8 mouse cellular contexts compared by ENCODE assay signal in genomic region chr11:50587787-50588186, GRCm38 (mm10). TPM values are rescaled to one million over a fixed set of nuclear protein-coding genes. Genes with fewer than 3 reads are reported as not detected.
DNase-seq lines count a peak whose midpoint lies in the region; ATAC-seq and TF ChIP-seq lines count a peak whose summit lies in the region.

No protein-coding gene starts in this region.

- TF ChIP-seq EP300 in liver, postnatal 0 days (IDR thresholded peaks at IDR 0.05; ENCODE audit: low read depth) = no peak

- TF ChIP-seq CTCF in liver, postnatal 0 days (IDR thresholded peaks at IDR 0.05; ENCODE audit: low read depth) = peak; percentile 68
- peak; percentile 60; the same call in 1 of the 2 replicates for TF ChIP-seq CTCF in spleen, adult 2 months (IDR thresholded peaks at IDR 0.05; ENCODE audit: extremely low read depth, insufficient read depth, insufficient read length, insufficient replicate concordance)

- no peak overlapping the region for H3K27ac ChIP-seq in liver, postnatal 0 days (ENCODE audit: low read depth)
- no peak overlapping the region for H3K27ac ChIP-seq in spleen, adult 2 months (ENCODE audit: insufficient read depth, low read length)

- no peak overlapping the region for H3K9ac ChIP-seq in liver, postnatal 0 days (replicated peaks)

- no peak for TF ChIP-seq POLR2A in spleen, adult 2 months (IDR thresholded peaks at IDR 0.05; ENCODE audit: low read depth, low read length)

- H3K9me3 ChIP-seq in liver, postnatal 0 days (ENCODE audit: low read length) = peaks cover 2% of the 10 kb centered on the region; the same call in 1 of the 2 replicates

- H3K4me3 ChIP-seq in liver, postnatal 0 days (ENCODE audit: low read depth, low read length) = no peak overlapping the region
- no peak overlapping the region for H3K4me3 ChIP-seq in spleen, adult 2 months (ENCODE audit: extremely low read depth, insufficient read depth, insufficient read length)

- WGBS in liver, postnatal 0 days (ENCODE audit: insufficient replicate concordance) = 18% methylated on average over 3 of the region's 3 CpGs
- WGBS in spleen, adult 2 months = 13% methylated on average over 3 of the region's 3 CpGs

- peak; percentile 45 to 59 for DNase-seq in cerebellum, adult 18-20 months
- no peak for DNase-seq in cerebellum, adult 11-12 months
- DNase-seq in right cerebral cortex, adult 2 months (ENCODE audit: low spot score in 2 of 2) = peak; percentile 49 to 69
- no peak for DNase-seq in right cerebral cortex, adult 18-20 months
- DNase-seq in cerebellum, postnatal 25 days = peak; percentile 68 to 80
- DNase-seq in kidney, adult 18-20 months = peak; percentile 56
- peak; percentile 47 for DNase-seq in liver, postnatal 0 days
- DNase-seq in spleen, adult 2 months (ENCODE audit: low read depth in 1 of 2, low spot score in 2 of 2) = peak in 1 of 2 experiments; percentile 50

- H3K36me3 ChIP-seq in liver, postnatal 0 days (replicated peaks; ENCODE audit: insufficient read depth, low read length) = no peaks in the 10 kb centered on the region
- H3K36me3 ChIP-seq in spleen, adult 2 months (ENCODE audit: control insufficient read depth, insufficient read depth, low read length) = no peaks in the 10 kb centered on the region

- ATAC-seq in liver, postnatal 0 days = no peak

- no peaks in the 10 kb centered on the region for H3K27me3 ChIP-seq in liver, postnatal 0 days (ENCODE audit: insufficient read depth, low read length)
- H3K27me3 ChIP-seq in spleen, adult 2 months (ENCODE audit: control insufficient read depth, insufficient read depth, low read length) = no peaks in the 10 kb centered on the region

- no peaks in the 10 kb centered on the region for H3K4me1 ChIP-seq in liver, postnatal 0 days (ENCODE audit: insufficient read depth)
- no peaks in the 10 kb centered on the region for H3K4me1 ChIP-seq in spleen, adult 2 months (ENCODE audit: control insufficient read depth, insufficient read depth, insufficient read length)

- no peak overlapping the region for H3K4me2 ChIP-seq in liver, postnatal 0 days (ENCODE audit: low read depth, low read length)

RNA-seq across cellular contexts. Expression of gene Adamts2, which starts 14.1 kb away (rescaled TPM):
- 2.2 and 2.3 TPM in 2 replicates for polyA plus RNA-seq in liver, postnatal 0 days (2015; fragmentation: Nextera tagmentation; extraction: Ambion mirVana)
- 3.1 and 4.1 TPM in 2 replicates for polyA plus RNA-seq in spleen, adult 2 months (2012; rRNA removed)

Comparison
In these comparisons a context has a peak if more than half of its experiments do, and no peak if none do; other contexts are left out.
1. DNase-seq: peak in cerebellum, adult 18-20 months (2 of 2), right cerebral cortex, adult 2 months (2 of 2), cerebellum, postnatal 25 days (2 of 2), kidney, adult 18-20 months (single experiment) and liver, postnatal 0 days (single experiment); none in cerebellum, adult 11-12 months (single experiment) and right cerebral cortex, adult 18-20 months (single experiment).